Mouse (Mus musculus): ENCODE results near the gene Cdk14. TPM values are rescaled to one million over a fixed set of nuclear protein-coding genes. Genes with fewer than 3 reads are reported as not detected.

Gene Cdk14
- total RNA-seq, 2 experiments from 2014 or later, result 171 to 187 TPM

DNA sequence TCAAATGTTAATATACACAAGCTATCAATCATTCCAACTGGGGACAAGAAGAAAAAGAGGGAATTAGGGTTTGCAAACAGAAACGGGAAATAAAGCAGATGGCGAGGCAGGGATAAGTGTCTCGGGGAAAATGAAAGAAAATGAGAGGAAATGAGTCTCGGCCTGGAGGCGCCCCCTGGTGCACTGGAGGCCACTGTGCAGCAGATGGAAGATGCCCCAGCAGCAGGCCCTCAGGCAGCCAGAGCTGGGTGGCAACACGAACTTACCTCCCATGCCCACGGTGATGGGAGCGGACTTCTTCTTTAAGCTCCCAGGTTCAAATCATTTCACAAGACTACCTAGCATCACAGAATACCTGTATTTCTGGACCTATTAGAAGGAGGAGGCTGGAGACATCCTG is 97.4 kb downstream of the Cdk14 start:
- DNase-seq (ENCODE audit: low spot score in 2 of 2), result no peak
- intact Hi-C loops (cut with DNase I), result no loop called here

DNA sequence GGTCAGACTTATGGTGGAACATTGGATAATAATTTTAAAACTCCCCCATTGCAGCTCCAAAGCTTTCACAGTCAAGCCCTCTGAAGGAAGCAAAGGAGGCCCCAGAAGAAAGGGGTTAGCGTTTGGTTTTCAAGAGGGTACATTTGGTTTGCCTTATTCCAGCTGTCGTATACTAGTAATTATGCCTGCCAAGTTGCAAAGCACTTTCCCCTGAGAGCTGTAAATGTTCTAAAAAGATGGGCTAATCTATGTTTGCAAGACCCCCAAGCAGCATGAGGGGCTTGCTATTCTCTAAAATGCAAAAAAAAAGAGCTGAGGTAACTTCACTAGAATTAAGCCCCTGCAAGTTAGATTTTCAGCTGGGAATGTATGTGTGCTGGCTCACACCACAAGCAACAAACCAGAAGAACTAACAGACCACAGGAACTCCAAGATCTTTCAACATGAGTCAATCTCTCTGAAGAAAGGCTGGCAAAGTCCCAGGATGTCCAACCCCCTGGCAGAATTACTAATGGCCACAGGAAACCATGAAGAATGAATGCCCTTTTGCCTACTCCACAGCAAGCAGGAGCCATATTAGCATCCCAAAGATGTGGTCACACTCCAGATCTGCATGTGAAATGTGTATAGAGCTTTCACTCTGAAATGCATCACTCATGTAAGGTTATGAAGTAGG is 99.5 kb downstream of the Cdk14 start:
- DNase-seq (ENCODE audit: low spot score in 2 of 2), result no peak
- intact Hi-C loops (cut with DNase I), result no loop called here

- DNase-seq (ENCODE audit: low spot score in 2 of 2), result no peak
- intact Hi-C loops (cut with DNase I), result no loop called here
Observed at GRCm38 (mm10) chr5:5319824-5320505, 100.1 kb downstream of the Cdk14 start.

DNA sequence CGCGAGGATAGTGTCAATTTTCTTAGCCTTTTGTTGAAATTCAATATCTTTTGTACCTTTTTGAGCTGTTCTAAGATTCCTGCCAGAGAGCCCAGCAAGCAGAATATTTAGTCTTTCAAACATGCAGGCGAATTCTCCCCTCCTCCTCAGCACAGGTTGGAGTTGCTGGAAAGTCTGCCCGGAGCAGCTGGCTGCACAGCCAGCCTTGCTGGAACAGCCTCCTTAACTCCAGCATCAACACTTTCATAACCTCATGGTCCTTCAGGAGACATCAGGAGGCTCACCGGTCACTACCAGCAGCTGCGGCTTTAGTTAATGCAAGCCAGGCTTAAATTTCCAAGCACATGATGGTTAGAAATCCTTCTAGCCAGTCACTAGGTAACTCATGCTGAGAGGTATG is 105.8 kb downstream of the Cdk14 start:
- intact Hi-C loops (cut with DNase I), result no loop called here
- peak in 1 of 2 experiments; percentile 17 for DNase-seq (ENCODE audit: low spot score in 2 of 2)

- intact Hi-C loops (cut with DNase I), result no loop called here
Observed at GRCm38 (mm10) chr5:5313195-5313760, 106.8 kb downstream of the Cdk14 start.

GRCm38 (mm10) chr5:5305286-5305685 is 114.8 kb downstream of the Cdk14 start:
- no peak for DNase-seq (ENCODE audit: low spot score in 2 of 2)
- intact Hi-C loops (cut with DNase I), result no loop called here

More at GRCm38 (mm10) chr5:5313195-5313760, 106.8 kb downstream of the Cdk14 start:
- no peak for DNase-seq (ENCODE audit: low spot score in 2 of 2)

GRCm38 (mm10) chr5:5303102-5303670 is 116.9 kb downstream of the Cdk14 start:
- peak in 1 of 2 experiments; percentile 64 for DNase-seq (ENCODE audit: low spot score in 2 of 2)
- intact Hi-C loops (cut with DNase I), result no loop called here

GRCm38 (mm10) chr5:5301571-5302079 is 118.5 kb downstream of the Cdk14 start:
- intact Hi-C loops (cut with DNase I), result no loop called here
- no peak for DNase-seq (ENCODE audit: low spot score in 2 of 2)

- intact Hi-C loops (cut with DNase I), result no loop called here
- DNase-seq (ENCODE audit: low spot score in 2 of 2), result no peak
Observed at GRCm38 (mm10) chr5:5300998-5301397, 119.1 kb downstream of the Cdk14 start.

DNA sequence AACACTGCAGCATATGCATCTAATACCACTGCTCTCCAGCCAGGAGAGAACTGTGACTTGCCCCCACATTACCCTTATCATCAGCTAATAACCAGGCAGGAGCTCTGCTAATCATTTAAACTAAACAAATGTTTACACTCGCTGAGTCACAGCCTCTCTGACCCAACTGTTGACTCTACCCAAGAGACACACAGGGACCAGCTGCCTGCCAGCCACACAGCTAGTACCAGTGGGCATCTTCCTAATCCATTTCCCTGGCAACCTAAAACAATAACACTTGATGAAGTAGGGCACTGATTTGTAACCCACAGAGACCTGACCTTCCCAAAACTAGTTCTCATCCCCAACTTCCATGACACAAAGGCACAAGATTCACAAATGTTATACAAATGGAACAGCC is 119.8 kb downstream of the Cdk14 start:
- intact Hi-C loops (cut with DNase I), result no loop called here
- DNase-seq (ENCODE audit: low spot score in 2 of 2), result no peak

DNA sequence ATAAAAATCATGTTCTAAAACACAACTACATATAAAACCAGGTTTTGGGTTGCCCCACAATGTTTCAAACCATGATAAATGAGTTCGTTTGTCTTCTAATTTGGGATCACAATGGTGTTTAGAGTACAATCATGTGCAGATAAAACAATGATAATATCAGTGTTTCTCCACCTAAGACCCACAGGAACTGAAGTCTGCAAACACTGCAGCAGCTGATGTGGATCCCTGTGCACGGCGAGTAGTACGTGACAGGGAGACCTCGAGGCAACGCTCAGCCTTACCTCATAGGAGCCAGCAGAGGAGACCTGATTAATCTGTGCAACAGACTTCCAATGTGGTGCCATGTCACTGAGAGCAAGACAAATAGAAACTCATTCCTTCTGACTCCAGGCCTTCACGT is 122.9 kb downstream of the Cdk14 start:
- no peak for DNase-seq (ENCODE audit: low spot score in 2 of 2)
- intact Hi-C loops (cut with DNase I), result no loop called here

DNA sequence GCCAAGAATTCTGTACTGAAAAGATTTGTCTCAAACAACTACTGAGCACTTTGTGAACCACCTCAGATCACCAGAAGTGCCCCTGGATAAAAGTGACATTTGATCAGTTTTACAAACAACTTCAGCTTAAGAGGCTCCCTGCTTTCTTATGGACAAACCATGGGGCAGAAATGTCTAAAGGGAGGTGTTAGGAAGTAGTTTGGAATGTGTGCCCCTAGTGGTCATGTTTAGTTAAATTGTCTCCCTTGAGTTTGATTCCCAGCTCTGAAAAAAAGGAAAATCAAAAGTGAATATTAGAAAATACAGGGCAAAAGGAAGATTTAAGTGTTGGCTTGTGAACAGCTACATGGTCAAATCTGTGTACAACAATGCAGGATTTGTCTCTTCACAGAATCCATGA is 123.3 kb downstream of the Cdk14 start:
- no peak for DNase-seq (ENCODE audit: low spot score in 2 of 2)
- intact Hi-C loops (cut with DNase I), result no loop called here

DNA sequence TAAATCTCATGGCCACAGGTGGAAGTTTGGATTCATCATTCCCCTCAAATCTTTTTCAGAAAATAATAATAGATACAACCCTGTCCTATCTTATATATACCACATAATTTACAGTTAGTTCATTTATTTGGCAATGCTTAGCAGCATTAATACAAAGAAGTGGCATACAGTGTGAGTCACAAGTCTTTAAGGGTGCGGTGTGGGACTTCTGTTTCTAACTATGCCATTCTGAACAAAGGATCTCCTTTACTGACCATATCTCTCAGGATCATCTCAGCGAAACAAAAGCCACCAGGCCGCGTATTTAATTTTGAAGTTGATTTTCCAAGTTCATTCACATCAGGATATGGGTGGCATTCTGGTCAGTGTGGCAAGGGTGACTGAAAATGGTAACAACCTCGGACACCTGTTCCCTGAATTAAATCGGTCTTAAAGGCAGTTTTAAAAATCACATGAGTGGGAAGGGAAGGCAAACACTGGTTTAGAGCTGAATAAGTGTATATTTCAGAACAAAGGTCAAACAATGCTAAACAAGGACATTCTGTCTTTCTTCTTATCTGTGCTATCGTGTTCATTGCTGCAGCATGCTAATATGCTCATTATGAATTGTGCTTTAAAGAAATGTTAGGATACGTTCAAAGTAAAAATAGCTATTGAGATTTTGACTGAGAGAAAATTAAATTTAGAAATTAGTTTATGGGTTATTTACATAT is 127.1 kb downstream of the Cdk14 start:
- intact Hi-C loops (cut with DNase I), result no loop called here
- DNase-seq (ENCODE audit: low spot score in 2 of 2), result no peak

DNA sequence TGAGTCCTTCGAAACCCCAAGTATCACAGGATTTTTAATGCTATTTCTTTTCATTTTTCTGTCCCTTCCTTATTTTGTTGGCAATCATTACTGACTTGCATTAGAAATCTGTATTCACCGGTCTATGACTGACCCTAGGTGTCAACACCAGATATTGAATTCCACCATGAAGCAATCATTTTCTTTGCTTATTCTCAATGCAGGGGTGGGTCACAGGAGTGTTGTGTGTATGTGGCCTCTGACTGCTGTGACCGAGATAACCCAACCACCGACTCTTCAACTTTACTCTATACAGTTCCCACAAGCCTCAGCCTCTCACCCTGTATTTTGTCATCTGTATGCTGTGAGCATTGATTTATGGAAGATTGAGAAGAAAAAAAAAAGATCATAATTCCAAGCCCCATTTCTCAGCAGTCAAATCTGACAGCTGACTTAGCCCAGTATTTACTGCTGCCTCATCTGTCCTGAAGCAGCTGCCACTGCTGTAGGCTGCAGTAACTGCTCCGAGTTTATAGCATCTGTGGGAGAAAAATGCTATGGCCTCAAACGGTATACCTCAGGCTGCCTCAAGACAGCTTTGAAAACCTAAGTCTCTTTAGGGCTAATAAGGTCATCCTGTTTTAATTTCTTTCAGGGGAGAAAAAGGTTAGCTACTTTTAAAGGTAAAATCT is 128.7 kb downstream of the Cdk14 start:
- intact Hi-C loops (cut with DNase I), result no loop called here
- no peak for DNase-seq (ENCODE audit: low spot score in 2 of 2)

DNA sequence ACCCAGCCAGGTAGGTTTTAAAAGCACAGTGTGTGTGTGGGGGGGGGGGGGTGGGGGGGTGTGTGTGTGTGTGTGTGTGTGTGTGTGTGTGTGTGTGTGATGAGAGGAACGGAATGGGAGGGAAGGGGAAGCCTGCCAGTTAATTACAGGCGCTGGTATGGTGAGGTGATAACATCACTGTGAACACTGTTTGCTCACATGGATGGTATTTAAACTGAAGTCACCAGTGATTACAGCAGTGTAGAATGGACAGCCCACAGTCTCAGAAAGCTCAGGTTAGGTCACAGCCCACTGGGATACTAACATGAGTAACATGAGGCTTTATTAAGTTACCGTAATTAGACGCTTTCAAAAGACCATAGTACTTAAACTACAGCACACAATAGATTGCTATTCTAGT is 129.4 kb downstream of the Cdk14 start:
- no peak for DNase-seq (ENCODE audit: low spot score in 2 of 2)
- intact Hi-C loops (cut with DNase I), result no loop called here

DNA sequence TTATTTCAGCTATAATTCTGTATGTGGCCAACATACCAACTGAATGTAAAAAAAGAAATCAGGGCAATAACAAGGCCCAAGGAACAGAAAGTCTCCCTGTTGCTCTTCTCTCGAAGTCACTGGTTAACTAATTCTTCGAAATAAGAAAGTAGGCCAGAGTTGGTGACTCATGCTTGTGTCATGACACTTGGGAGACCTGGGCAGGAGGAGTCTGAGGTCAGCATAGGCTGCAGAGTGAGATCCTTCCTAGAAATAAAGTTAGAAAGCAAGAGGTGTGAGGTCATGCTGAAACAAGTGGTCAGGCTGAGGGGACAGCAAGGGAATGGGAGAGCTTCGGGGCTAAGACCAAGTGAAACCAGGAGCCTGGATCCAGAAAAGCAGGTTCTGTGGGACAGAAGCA is 134.2 kb downstream of the Cdk14 start:
- DNase-seq (ENCODE audit: low spot score in 2 of 2), result no peak

DNA sequence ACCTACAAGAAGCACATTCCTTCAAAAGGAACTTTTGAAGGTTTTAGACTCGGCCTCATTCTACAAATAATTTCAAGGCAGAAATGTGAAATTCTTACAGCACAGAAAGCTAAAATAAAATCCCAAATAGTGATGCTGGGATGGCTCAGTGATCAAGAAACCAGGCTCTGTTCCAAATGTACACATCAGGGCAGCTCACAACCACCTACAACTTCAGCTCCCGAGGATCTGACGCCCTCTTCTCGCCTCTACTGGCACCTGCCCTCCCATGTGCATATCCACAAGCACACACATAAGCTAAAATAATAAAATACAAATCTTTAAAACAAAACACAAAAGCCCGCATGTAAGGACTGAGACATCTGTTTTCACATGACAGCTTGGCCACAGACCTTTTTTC is 135.6 kb downstream of the Cdk14 start:
- peak in 1 of 2 experiments; percentile 70 for DNase-seq (ENCODE audit: low spot score in 2 of 2)
- intact Hi-C loops (cut with DNase I), result no loop called here

More for the DNA sequence above, 134.2 kb downstream of the Cdk14 start:
- intact Hi-C loops (cut with DNase I), result no loop called here

- intact Hi-C loops (cut with DNase I), result no loop called here
Observed at GRCm38 (mm10) chr5:5283756-5284430, 136.2 kb downstream of the Cdk14 start.

GRCm38 (mm10) chr5:5282425-5282824 is 137.7 kb downstream of the Cdk14 start:
- DNase-seq (ENCODE audit: low spot score in 2 of 2), result no peak
- intact Hi-C loops (cut with DNase I), result no loop called here

More at GRCm38 (mm10) chr5:5283756-5284430, 136.2 kb downstream of the Cdk14 start:
- no peak for DNase-seq (ENCODE audit: low spot score in 2 of 2)
